Mouse (Mus musculus) forebrain, embryonic 11.5 days (tissue): Measurements from ENCODE around the gene Rac2. TPM values are rescaled to one million over a fixed set of nuclear protein-coding genes. Genes with fewer than 3 reads are reported as not detected.

Source experiments
- polyA plus RNA-seq: library from polyadenylated mRNA; unstranded; fragments of >200 nt; fragmentation: Nextera tagmentation; extraction: Ambion mirVana; gene quantifications from 2 replicates; pipeline ENCODE4 v1.2.1, GENCODE M21; 2014

Gene Rac2
- polyA plus RNA-seq, 1 experiment from 2014 or later, result 9.4 TPM

Other genes starting within 250 kb of the Rac2 start
- 1.7 and 2.2 TPM in 2 replicates for gene Csf2rb, start 247.0 kb downstream of the Rac2 start, polyA plus RNA-seq
- not detected in 2 replicates for gene Tex33, start 176.9 kb downstream of the Rac2 start, polyA plus RNA-seq
- 10.4 and 11.9 TPM in 2 replicates for gene Tst, start 166.9 kb downstream of the Rac2 start, polyA plus RNA-seq
- 2.7 and 4.2 TPM in 2 replicates for gene Mpst, start 166.4 kb downstream of the Rac2 start, polyA plus RNA-seq
- gene Kctd17, start 144.2 kb downstream of the Rac2 start, polyA plus RNA-seq, result 67.9 and 76.7 TPM in 2 replicates
- 0.31 and 0.79 TPM in 2 replicates for gene Tmprss6, start 104.1 kb downstream of the Rac2 start, polyA plus RNA-seq
- gene Il2rb, start 77.5 kb downstream of the Rac2 start, polyA plus RNA-seq, result 0.07 TPM in 1 of 2 replicates, not detected in the other
- gene C1qtnf6, start 41.4 kb downstream of the Rac2 start, polyA plus RNA-seq, result 10.0 and 12.1 TPM in 2 replicates
- 0.09 TPM in 1 of 2 replicates, not detected in the other for gene Sstr3, start 28.1 kb downstream of the Rac2 start, polyA plus RNA-seq
- gene Cyth4, start 24.3 kb upstream of the Rac2 start, polyA plus RNA-seq, result 1.9 and 2.0 TPM in 2 replicates
- 0.08 and 0.20 TPM in 2 replicates for gene Elfn2, start 146.0 kb upstream of the Rac2 start, polyA plus RNA-seq
- gene Mfng, start 200.7 kb upstream of the Rac2 start, polyA plus RNA-seq, result 108 and 113 TPM in 2 replicates
- gene Card10, start 230.3 kb upstream of the Rac2 start, polyA plus RNA-seq, result 2.3 and 2.7 TPM in 2 replicates